Mouse (Mus musculus) macrophage (primary cell): ENCODE measurements around the gene Pitpnm3. TPM values are rescaled to one million over a fixed set of nuclear protein-coding genes. Genes with fewer than 3 reads are reported as not detected.

Source experiments
- H3K27ac ChIP-seq: fragments of 350-480 bp; formaldehyde crosslinking; 2 replicates; pipeline ENCODE4 v1.9.0; 2021
- H3K36me3 ChIP-seq: fragments of 350-480 bp; formaldehyde crosslinking; 2 replicates; pipeline ENCODE4 v1.9.0; 2021; ENCODE audit errors: inconsistent target
- H3K4me3 ChIP-seq: fragments of 350-480 bp; formaldehyde crosslinking; 2 replicates; pipeline ENCODE4 v1.9.0; 2021; ENCODE audit errors: inconsistent target
- H3K79me2 ChIP-seq: fragments of 350-480 bp; formaldehyde crosslinking; 2 replicates; pipeline ENCODE4 v1.9.0; 2021; ENCODE audit errors: inconsistent target
- WGBS: methylation state at CpG from one replicate; pipeline ENCODE4 v1.1.7; 2026; ENCODE audit warnings: inconsistent platforms; ENCODE audit not compliant: missing documents; 5-methylcytosine and 5-hydroxymethylcytosine counted together
- polyA plus RNA-seq: library from polyadenylated mRNA; stranded (reverse); fragments of 250-400 nt; gene quantifications from 3 replicates; pipeline ENCODE4 v1.2.4, GENCODE M21; 2018; ENCODE audit warnings: inconsistent platforms

Pitpnm3 gene
- polyA plus RNA-seq, 1 experiment from 2014 or later, result not detected

DNA sequence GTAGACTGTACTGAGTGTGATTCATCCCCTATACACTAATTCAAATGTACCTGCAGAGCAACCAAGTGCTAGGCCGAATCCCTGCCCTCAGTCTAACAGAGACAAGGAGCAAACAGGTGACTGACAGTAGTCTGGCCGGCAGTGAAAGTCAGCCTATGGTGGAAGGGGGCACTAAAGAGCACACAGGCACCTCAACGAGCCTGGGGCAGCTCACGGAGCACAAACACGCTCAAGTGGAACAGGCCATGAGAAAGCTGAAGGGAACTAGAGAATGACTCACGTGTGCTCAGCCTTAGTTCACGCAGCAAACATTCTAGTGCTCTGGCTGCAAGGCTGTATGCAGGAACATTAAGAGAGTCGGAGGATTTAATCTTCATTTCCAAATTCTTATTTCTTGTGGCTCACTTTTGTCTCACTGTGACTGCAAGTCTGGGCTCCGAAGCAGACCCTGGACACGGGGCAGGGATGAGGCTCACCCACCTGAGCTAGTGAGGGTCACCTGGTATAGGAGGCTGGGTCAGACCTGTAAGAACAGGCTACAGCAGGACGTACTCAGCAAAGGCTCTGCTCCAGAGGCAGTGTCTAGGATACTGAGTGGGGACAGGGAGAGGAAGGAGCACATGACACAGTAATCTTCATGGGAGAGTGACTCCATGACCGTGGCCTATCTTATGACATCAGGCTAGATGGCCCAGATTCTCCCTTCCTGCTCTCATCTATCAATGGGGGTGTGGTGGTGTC lies 17.7 kb upstream of the Pitpnm3 start:
- Histone ChIP-seq H3K79me2 (no peaks in the 10 kb centered on the region), H3K36me3 (peaks cover 25% of the 10 kb centered on the region), H3K4me3 (no peak overlapping the region), H3K27ac (no peak overlapping the region)
- 95% methylated on average over 12 of the region's 12 CpGs for WGBS

DNA sequence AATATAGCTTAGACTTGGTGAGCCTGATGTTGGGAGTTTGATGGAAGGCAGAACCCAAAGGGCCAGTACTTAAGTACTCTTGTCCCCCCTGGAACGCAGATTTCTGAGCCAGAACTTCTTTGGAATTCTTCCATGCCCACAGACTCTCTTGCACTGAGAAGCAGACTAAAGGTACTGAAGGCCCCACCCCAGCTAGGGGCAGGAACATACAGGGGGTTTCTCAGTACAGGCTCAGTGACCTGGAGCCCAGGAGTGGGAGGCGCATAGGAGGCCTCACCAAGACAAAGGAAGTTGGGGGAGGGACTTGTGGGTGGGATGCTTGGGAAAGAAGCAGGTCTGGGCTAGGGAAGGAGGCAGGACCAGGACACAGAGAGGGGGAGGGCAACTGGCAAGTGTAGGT lies 15.5 kb upstream of the Pitpnm3 start:
- Histone ChIP-seq H3K27ac (no peak overlapping the region), H3K4me3 (no peak overlapping the region), H3K79me2 (no peaks in the 10 kb centered on the region), H3K36me3 (peaks cover 20% of the 10 kb centered on the region)
- WGBS, result 75% methylated on average over 2 of the region's 2 CpGs

DNA sequence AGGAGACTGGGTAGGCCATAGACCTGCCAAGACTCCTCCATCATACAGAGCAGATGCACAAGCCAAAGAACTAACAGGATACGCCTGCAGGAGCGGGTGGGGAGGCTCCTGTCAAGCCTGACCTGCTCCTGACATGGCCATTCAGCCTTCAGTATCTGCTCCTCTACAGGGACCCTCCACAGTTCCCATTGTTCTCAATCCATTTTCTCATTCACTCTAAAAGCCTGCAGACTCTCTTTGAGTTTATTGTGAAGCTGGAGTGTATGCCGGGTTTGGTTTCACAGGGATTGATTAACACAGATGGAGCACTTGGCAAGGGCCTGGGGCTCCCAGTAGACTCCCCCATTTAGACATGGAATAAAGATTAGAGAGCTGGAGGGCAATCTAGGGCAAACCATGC lies 12.3 kb upstream of the Pitpnm3 start:
- WGBS, result 88% methylated on average over 3 of the region's 3 CpGs
- no peaks in the 10 kb centered on the region for H3K79me2 ChIP-seq
- no peaks in the 10 kb centered on the region for H3K36me3 ChIP-seq
- no peak overlapping the region for H3K27ac ChIP-seq
- no peak overlapping the region for H3K4me3 ChIP-seq

DNA sequence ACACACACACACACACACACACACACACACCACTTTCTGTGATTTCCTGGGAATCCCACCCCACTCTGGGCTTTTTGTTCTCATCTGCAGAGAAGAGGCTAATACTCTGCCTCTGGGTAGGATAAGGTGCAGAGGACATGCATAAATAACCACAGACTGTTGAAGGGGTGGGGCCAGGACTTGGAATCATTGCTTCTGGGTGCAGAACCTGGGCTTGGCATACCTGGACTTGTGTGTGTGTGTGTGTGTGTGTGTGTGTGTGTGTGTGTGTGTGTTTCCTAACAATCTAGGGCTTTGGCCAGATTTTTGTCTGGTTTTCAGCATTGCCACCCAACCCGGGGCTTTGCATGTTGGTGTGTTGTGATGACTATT lies 10.3 kb upstream of the Pitpnm3 start:
- H3K36me3 ChIP-seq, result no peaks in the 10 kb centered on the region
- H3K27ac ChIP-seq, result no peak overlapping the region
- no peak overlapping the region for H3K4me3 ChIP-seq
- WGBS, result 55% methylated on average over 1 of the region's 1 CpGs
- no peaks in the 10 kb centered on the region for H3K79me2 ChIP-seq

GRCm38 (mm10) chr11:72145182-72145876 lies 9.8 kb upstream of the Pitpnm3 start:
- Histone ChIP-seq H3K79me2 (no peaks in the 10 kb centered on the region), H3K4me3 (no peak overlapping the region), H3K36me3 (no peaks in the 10 kb centered on the region), H3K27ac (no peak overlapping the region)
- WGBS, result 6% methylated on average over 2 of the region's 2 CpGs

- H3K36me3 ChIP-seq, result no peaks in the 10 kb centered on the region
- no peak overlapping the region for H3K27ac ChIP-seq
- H3K4me3 ChIP-seq, result no peak overlapping the region
- H3K79me2 ChIP-seq, result no peaks in the 10 kb centered on the region
- 55% methylated on average over 10 of the region's 10 CpGs for WGBS
Observed at GRCm38 (mm10) chr11:72142889-72143288, 7.3 kb upstream of the Pitpnm3 start.

DNA sequence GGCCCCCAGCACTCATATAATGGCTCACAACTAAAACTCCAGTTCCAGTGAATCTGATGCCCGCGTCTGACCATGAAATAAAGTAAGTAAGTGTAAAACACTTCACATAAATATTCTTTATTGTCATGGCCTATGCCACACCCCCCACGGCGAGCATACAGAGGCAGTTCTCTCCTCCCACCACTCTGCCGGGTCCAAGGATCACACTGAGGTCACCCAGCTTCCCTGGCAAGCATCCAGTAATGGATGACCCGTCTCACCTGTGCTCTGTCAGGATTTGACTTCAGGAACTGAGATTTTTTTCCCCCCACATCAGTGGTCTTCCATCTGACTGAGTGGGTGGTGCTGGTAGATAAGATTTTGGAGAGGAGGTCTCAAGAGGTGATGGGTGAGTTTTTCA lies 4.6 kb upstream of the Pitpnm3 start:
- Histone ChIP-seq H3K4me3 (no peak overlapping the region), H3K27ac (no peak overlapping the region), H3K79me2 (no peaks in the 10 kb centered on the region), H3K36me3 (no peaks in the 10 kb centered on the region)
- WGBS, result 81% methylated on average over 6 of the region's 6 CpGs

DNA sequence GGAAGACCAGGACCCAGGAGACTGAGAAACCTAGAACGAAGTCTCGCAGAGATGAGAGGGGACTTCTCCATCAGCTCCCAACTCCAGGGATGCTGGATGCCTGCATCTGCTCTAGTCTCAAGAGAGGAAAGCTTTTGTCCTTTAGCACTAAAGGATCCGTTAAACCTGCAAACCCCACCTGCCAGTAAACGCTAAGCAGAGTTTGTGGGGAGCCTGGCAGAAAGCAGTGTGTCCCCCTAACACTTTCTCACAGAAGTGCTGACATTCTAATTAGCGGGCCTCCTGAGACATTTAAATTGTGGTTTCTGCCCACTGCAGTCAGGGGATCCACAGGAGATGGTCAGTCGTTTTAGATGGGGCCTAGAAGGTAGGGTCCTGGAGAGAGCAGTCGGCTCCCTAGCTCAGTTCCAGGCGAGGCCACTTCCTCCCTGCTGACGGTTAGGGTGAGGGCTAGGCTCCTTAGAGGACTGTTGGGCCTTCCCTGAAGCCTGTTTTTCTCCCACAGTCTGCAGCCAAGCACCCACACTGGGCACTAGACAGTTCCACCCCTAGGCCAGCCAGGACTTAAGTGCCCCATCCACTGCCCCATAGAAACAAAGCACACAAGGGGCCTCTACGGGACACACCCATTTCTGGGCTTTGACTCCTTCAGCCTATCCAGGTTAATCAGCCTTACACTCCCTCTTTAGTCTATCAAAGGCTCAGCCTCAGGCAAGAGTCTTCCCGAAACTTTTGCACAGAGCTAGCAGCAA lies 829 bp upstream of the Pitpnm3 start:
- Histone ChIP-seq H3K27ac (no peak overlapping the region), H3K79me2 (no peaks in the 10 kb centered on the region), H3K36me3 (no peaks in the 10 kb centered on the region), H3K4me3 (no peak overlapping the region)
- 48% methylated on average over 11 of the region's 11 CpGs for WGBS

GRCm38 (mm10) chr11:72134536-72135382 lies 819 bp downstream of the Pitpnm3 start:
- no peaks in the 10 kb centered on the region for H3K36me3 ChIP-seq
- WGBS, result 25% methylated on average over 24 of the region's 24 CpGs
- H3K27ac ChIP-seq, result no peak overlapping the region
- no peaks in the 10 kb centered on the region for H3K79me2 ChIP-seq
- H3K4me3 ChIP-seq, result no peak overlapping the region

GRCm38 (mm10) chr11:72133075-72133474 lies 2.5 kb downstream of the Pitpnm3 start:
- Histone ChIP-seq H3K4me3 (no peak overlapping the region), H3K36me3 (no peaks in the 10 kb centered on the region), H3K79me2 (no peaks in the 10 kb centered on the region), H3K27ac (no peak overlapping the region)
- 70% methylated on average over 10 of the region's 10 CpGs for WGBS

DNA sequence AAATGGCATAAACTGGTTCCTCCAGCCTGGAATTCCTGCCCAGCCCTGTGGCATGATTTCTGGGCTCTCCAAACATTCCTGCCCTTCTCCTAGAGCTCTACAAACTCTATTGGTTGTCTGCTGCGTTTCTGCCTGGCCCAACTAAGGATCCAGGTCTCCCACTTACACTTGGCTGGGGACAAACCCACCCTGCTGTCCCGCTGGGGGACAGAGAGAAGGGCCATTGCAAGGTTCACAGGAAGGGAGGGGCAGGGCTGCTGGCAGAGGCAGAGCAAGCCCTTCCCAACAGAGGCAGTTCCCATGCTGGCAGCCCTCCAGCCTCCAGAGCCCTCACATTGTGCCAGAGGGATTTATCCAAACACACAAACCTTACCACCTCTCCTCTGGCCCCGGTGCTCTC lies 3.3 kb downstream of the Pitpnm3 start:
- Histone ChIP-seq H3K27ac (no peak overlapping the region), H3K79me2 (no peaks in the 10 kb centered on the region), H3K36me3 (no peaks in the 10 kb centered on the region), H3K4me3 (no peak overlapping the region)
- WGBS, result 30% methylated on average over 3 of the region's 3 CpGs

GRCm38 (mm10) chr11:72131697-72132096 lies 3.9 kb downstream of the Pitpnm3 start:
- WGBS, result 89% methylated on average over 1 of the region's 1 CpGs
- Histone ChIP-seq H3K79me2 (no peaks in the 10 kb centered on the region), H3K36me3 (no peaks in the 10 kb centered on the region)

GRCm38 (mm10) chr11:72130905-72131304 lies 4.7 kb downstream of the Pitpnm3 start:
- no peaks in the 10 kb centered on the region for H3K79me2 ChIP-seq
- H3K27ac ChIP-seq, result no peak overlapping the region
- H3K4me3 ChIP-seq, result no peak overlapping the region
- WGBS, result 81% methylated on average over 3 of the region's 3 CpGs
- H3K36me3 ChIP-seq, result no peaks in the 10 kb centered on the region

More at GRCm38 (mm10) chr11:72131697-72132096, 3.9 kb downstream of the Pitpnm3 start:
- Histone ChIP-seq H3K4me3 (no peak overlapping the region), H3K27ac (no peak overlapping the region)

- Histone ChIP-seq H3K79me2 (no peaks in the 10 kb centered on the region), H3K27ac (no peak overlapping the region), H3K4me3 (no peak overlapping the region), H3K36me3 (no peaks in the 10 kb centered on the region)
- WGBS, result 68% methylated on average over 3 of the region's 3 CpGs
Observed at GRCm38 (mm10) chr11:72130472-72130871, 5.1 kb downstream of the Pitpnm3 start.
